ENCODE assay signal across 16 mouse cellular contexts in genomic region chr3:153349981-153350380, GRCm38 (mm10).
DNase-seq lines count a peak whose midpoint lies in the region; ATAC-seq and TF ChIP-seq lines count a peak whose summit lies in the region.
"Had no signal": no experiment of that assay in that cellular context is flagged by ENCODE, and none has a peak within 500 bp of the region (broad histone marks: within the 10 kb centered on the region; RNA-seq: fewer than 3 reads in every experiment).

No protein-coding gene starts in this region.

- in situ Hi-C loops in ES-E14 (cut with MboI; ENCODE audit: low sequenced_read_pairs in 2 of 2, unreplicated experiment in 2 of 2) = no loop called here

- ATAC-seq in forebrain, embryonic 16.5 days = peak; percentile 58; the same call in 1 of the 2 replicates
- ATAC-seq in midbrain, embryonic 13.5 days = peak; percentile 85

- no peaks in the 10 kb centered on the region for H3K9me3 ChIP-seq in ES-E14 (ENCODE audit: control insufficient read depth, insufficient read depth, low read depth, low read length)
- H3K9me3 ChIP-seq in forebrain, embryonic 16.5 days (ENCODE audit: control insufficient read depth, low read length) = no peaks in the 10 kb centered on the region
- no peaks in the 10 kb centered on the region for H3K9me3 ChIP-seq in midbrain, embryonic 13.5 days
- H3K9me3 ChIP-seq: embryonic facial prominence, embryonic 13.5 days; heart, embryonic 13.5 days had no signal

- DNase-seq in ES-E14 (ENCODE audit: low read depth, low spot score) = no peak
- peak; percentile 57 for DNase-seq in brain, embryonic 14.5 days (ENCODE audit: low read depth)
- no peak for DNase-seq in frontal cortex, postnatal 25 days (ENCODE audit: low spot score in 2 of 2)
- no peak for DNase-seq in kidney, adult 2 months
- no peak for DNase-seq in right cerebral cortex, postnatal 4 days
- DNase-seq: cerebellum, adult 9-11 months; gastrocnemius, postnatal 36 days; layer of hippocampus, adult 9-11 months; lung, embryonic 14.5 days; right cerebral cortex, postnatal 14 days had no signal

- H3K27me3 ChIP-seq in forebrain, embryonic 16.5 days (replicated peaks; ENCODE audit: control insufficient read depth, insufficient read depth, low read length) = no peaks in the 10 kb centered on the region
- H3K27me3 ChIP-seq in midbrain, embryonic 13.5 days = no peaks in the 10 kb centered on the region
- H3K27me3 ChIP-seq in kidney, adult 2 months (replicated peaks; ENCODE audit: control insufficient read depth, insufficient read depth, low read length) = no peaks in the 10 kb centered on the region
- H3K27me3 ChIP-seq: embryonic facial prominence, embryonic 13.5 days; heart, embryonic 13.5 days; Patski had no signal

- no peak overlapping the region for H3K9ac ChIP-seq in ES-E14 (ENCODE audit: insufficient read depth, low read depth, low read length, poor library complexity, severe bottlenecking)
- H3K9ac ChIP-seq in forebrain, embryonic 16.5 days (replicated peaks; ENCODE audit: low read depth, low read length) = no peak overlapping the region
- no peak overlapping the region for H3K9ac ChIP-seq in midbrain, embryonic 13.5 days (replicated peaks)
- H3K9ac ChIP-seq: embryonic facial prominence, embryonic 13.5 days; heart, embryonic 13.5 days; lung, embryonic 14.5 days had no signal

- peaks cover 0 to 7% of the 10 kb centered on the region in 2 experiments; a peak in 1 of 4 replicates for H3K4me1 ChIP-seq in ES-E14 (ENCODE audit: control insufficient read depth in 2 of 2, insufficient read depth in 2 of 2, low read length in 2 of 2, poor library complexity in 1 of 2)
- peaks cover 5% of the 10 kb centered on the region; the same call in 1 of the 2 replicates for H3K4me1 ChIP-seq in forebrain, embryonic 16.5 days (replicated peaks; ENCODE audit: control insufficient read depth, insufficient read depth, low read length)
- peaks cover 30% of the 10 kb centered on the region for H3K4me1 ChIP-seq in midbrain, embryonic 13.5 days (replicated peaks)
- no peaks in the 10 kb centered on the region for H3K4me1 ChIP-seq in kidney, adult 2 months (ENCODE audit: control insufficient read depth, insufficient read depth, low read length)

- H3K36me3 ChIP-seq in ES-E14 (ENCODE audit: control insufficient read depth, insufficient read depth, low read length, poor library complexity, severe bottlenecking) = peaks cover 2% of the 10 kb centered on the region; the same call in 1 of the 2 replicates
- no peaks in the 10 kb centered on the region for H3K36me3 ChIP-seq in forebrain, embryonic 16.5 days (ENCODE audit: control insufficient read depth, insufficient read depth)
- no peaks in the 10 kb centered on the region for H3K36me3 ChIP-seq in midbrain, embryonic 13.5 days
- no peaks in the 10 kb centered on the region for H3K36me3 ChIP-seq in kidney, adult 2 months (ENCODE audit: control insufficient read depth, insufficient read depth, low read length)
- H3K36me3 ChIP-seq: embryonic facial prominence, embryonic 13.5 days; heart, embryonic 13.5 days had no signal

- H3K4me2 ChIP-seq in forebrain, embryonic 16.5 days (ENCODE audit: low read length) = no peak overlapping the region
- H3K4me2 ChIP-seq in midbrain, embryonic 13.5 days (replicated peaks) = no peak overlapping the region
- H3K4me2 ChIP-seq: embryonic facial prominence, embryonic 13.5 days; heart, embryonic 13.5 days; lung, embryonic 14.5 days had no signal

- WGBS in forebrain, embryonic 16.5 days = 36% methylated on average over 10 of the region's 10 CpGs
- 37% methylated on average over 10 of the region's 10 CpGs for WGBS in midbrain, embryonic 13.5 days
- WGBS in kidney, adult 2 months = 77% methylated on average over 10 of the region's 10 CpGs

- no peak overlapping the region for H3K4me3 ChIP-seq in ES-E14 (ENCODE audit: insufficient read depth in 1 of 2, low read depth in 1 of 2, low read length in 2 of 2, poor library complexity in 1 of 2, severe bottlenecking in 1 of 2)
- no peak overlapping the region for H3K4me3 ChIP-seq in forebrain, embryonic 16.5 days (replicated peaks; ENCODE audit: low read length)
- no peak overlapping the region for H3K4me3 ChIP-seq in midbrain, embryonic 13.5 days (replicated peaks)
- H3K4me3 ChIP-seq in kidney, adult 2 months (ENCODE audit: insufficient read depth, low read depth, low read length) = no peak overlapping the region
- H3K4me3 ChIP-seq: embryonic facial prominence, embryonic 13.5 days; heart, embryonic 13.5 days had no signal

- peak overlapping the region; percentile 12; the same call in 1 of the 2 replicates for H3K27ac ChIP-seq in ES-E14 (ENCODE audit: insufficient read depth, low read depth, low read length, poor library complexity, severe bottlenecking)
- no peak overlapping the region for H3K27ac ChIP-seq in forebrain, embryonic 16.5 days (ENCODE audit: low read length)
- no peak overlapping the region for H3K27ac ChIP-seq in midbrain, embryonic 13.5 days
- no peak overlapping the region for H3K27ac ChIP-seq in kidney, adult 2 months (ENCODE audit: insufficient read depth, low read depth, low read length)
- H3K27ac ChIP-seq: embryonic facial prominence, embryonic 13.5 days; heart, embryonic 13.5 days; kidney, postnatal 0 days had no signal

- no peak for TF ChIP-seq CTCF in brain, embryonic 14.5 days (IDR thresholded peaks at IDR 0.05; ENCODE audit: borderline replicate concordance, extremely low read depth, insufficient read depth, insufficient read length)
- no peak for TF ChIP-seq CTCF in kidney, adult 2 months (conservative IDR thresholded peaks at IDR 0.05; ENCODE audit: insufficient read depth, insufficient read length, low read depth, low read length)

- no peak for TF ChIP-seq POLR2A in brain, embryonic 14.5 days (IDR thresholded peaks at IDR 0.05; ENCODE audit: borderline replicate concordance, extremely low read depth, insufficient read depth, insufficient read length, poor library complexity, severe bottlenecking)
- TF ChIP-seq POLR2A in kidney, adult 2 months (IDR thresholded peaks at IDR 0.05; ENCODE audit: low read depth, low read length) = no peak

TF ChIP-seq in ES-E14, 5 proteins besides CTCF, POLR2A, EP300 and RAD21:
- TF ChIP-seq ZC3H11A (IDR thresholded peaks at IDR 0.05; ENCODE audit: borderline replicate concordance, low read depth, low read length) (no peak), CHD2 (IDR thresholded peaks at IDR 0.05; ENCODE audit: low read depth, low read length) (no peak)
